Mouse (Mus musculus) gastrocnemius, adult 8-10 months (tissue): ENCODE results near the gene Olfr222. TPM values are rescaled to one million over a fixed set of nuclear protein-coding genes. Genes with fewer than 3 reads are reported as not detected.

Source experiments
- DNase-seq, 2 experiments: peaks; one replicate each; pipeline ENCODE4 v3.0.0; 2022; ENCODE audit warnings: low spot score in 2 of 2
- total RNA-seq, 4 experiments: library from RNA; stranded (reverse); gene quantifications; 2 replicates each; pipeline ENCODE4 v1.2.4; 2022

Gene Olfr222
- total RNA-seq, 4 experiments from 2014 or later: not detected

DNA sequence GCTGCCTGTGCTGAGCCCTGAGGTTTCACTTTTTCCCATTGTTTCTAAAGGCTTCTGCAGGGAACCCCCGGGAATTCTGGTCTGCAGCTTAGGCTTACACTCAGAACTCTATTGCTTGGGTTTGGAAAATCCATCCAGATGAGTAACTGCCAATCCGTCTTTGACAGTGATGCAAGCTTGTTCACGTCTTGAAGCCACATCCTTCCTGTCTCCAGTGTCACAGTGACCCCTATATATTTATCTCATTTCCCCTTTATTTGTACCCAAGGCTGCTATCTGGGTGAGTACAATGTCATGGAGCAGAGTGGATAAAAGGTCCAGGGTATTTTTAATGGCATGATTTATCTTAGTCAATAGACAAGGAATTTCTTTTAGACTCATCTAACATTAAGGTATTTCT is 34.7 kb downstream of the Olfr222 start, which contains the start of gene Nlrp3:
Nlrp3 (plus strand) TSS at position 245 of the 400 bp plus-strand sequence.
- DNase-seq: no peak

DNA sequence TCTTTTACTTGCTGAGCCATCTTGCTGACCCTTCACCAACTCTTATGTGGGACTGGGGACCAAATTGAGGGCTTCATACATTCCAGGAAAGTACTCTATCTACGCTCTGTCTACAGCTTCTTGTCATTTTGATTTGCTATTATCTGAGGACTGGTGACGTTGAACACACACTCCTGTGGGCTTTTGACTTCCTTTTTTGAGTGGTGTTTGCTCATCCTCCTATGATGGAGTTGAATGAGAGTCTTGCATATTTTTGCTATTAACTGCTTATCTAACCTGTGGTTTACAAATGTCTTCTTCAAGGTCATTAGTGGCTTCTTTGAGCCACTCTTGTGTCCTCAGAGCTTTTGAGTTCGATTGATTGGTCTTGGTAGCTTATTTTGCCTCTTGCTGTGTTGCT is 35.9 kb downstream of the Olfr222 start:
- no peak for DNase-seq

DNA sequence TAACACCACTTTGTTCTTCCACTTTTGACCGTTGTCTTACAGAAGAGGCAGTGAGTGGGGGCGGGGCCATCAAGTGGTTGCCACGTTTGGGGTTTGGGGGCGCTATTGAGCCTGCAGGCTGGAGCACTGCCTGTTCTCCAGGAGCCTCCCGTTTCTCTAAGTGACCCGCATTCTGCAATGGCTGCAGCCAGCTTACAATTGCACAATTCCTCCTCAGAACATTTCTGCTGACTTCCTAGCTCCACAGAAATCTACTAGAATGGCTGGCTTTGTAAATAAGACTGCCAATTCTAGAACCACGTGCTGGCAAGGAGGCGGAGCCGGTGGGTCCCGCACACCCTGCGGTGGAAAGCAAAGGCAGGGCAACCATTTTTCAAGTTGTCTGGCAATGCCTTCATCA is 37.6 kb downstream of the Olfr222 start:
- DNase-seq: peak; percentile 39 to 45

DNA sequence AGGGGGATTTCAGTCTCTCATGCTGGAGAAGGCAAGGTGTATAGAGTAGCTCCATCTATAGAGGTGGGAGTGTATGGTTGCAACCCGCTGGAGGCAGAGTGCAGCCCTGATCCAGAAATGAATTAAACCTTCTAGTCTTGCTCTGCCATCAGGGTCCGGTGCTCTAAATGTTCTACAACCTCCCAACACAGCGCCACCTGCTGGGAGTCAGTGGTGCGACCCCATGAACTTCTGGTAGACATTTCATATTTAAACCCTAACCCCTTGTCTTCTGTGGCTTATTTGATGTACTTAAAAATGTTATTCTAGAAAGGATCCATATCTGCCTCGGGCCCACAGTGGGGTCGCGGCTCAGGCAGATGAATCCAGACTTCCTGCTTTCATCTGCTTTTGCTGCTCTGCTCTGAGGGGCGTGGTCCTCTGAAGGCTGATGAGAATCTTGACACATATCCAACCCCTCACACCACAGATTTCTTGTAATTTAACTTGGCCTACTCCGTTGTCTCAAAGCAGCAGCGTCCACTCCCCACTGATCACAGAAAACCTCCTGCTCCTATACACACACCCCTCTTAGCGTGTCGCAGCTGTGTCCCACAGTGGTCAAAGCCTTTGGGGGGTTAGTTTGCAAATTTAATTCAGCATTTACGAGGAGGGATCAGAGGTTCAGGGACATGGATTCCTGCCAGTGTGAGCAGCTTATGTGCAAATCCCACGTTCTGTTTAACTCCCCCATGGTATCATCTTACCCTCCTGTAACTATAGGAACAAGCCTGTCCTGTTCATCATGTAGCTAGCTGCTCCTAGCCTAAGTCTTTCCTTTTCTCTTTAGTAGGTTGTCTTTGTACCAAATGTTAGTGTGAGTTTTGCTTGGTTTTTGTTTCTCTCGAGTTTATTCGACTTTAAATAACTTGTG is 38.6 kb downstream of the Olfr222 start:
- DNase-seq: no peak

DNA sequence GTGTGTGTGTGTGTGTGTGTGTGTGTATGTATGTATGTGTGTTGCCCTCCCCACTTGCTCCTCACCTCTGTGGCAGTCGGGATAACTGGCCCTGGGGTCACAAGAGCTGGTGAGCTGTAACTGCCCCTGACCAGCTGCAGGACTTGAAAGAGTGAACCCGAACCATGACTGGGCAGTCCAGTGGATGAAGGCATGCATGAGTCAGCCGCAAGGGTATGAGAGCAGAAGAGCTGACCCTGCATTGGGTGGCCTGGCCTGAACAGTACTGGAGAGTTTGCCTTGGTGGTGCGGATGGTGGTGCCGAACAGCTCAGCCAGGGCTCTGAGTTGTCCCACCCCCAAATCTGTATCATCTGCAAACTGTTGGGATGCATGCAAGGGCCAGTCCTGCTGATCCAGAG is 44.5 kb downstream of the Olfr222 start:
- no peak for DNase-seq

DNA sequence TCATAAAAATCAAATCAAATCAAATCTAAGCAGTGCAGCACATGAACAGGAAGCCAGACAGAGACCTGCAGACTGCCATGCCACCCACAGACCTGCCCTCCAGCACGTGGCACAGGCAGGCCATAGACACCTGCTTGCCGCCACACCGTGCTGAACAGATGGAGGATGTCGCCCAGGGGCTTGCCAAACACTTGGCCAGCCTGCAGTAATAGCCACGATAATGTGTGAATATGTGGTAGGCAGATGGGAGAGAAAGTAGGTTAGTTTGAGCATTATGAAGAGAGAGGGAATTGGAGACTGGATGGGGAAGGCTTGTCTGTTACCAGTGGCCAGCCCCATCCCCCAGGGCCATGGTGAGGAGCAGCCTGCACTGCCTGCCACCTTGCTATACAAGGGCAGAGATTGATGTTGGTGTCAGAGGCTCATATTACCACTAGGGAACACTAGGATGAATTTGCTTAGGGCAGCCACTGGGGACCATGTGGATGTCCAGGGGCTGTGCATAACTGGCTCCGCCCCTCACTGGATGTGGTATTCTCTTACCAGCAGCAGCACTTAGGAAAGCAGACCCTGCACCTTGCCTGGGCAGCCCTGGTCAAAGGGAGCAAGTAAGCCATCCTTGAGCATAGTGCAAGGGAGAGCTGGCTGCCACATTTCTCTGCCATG is 45.0 kb downstream of the Olfr222 start:
- DNase-seq: no peak

DNA sequence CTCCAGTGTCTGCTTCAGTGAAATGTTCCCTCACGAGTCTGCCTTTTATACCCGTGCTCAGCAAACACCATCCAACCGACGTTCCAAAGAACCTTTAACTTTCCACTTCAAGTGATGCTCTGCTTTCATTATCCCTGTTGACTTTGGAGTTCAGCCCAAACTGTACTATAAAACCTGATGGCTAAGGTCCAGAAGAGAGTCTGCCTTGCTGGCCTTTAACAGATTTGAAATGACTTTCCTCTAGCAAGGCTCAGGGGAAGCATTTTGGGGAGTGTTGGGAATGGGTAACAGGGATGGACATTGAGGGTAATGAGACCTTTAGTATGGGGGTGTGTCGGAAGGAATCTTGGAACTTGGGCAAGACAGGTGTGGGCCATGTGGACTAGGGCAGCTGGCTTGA is 45.8 kb downstream of the Olfr222 start:
- DNase-seq: no peak

DNA sequence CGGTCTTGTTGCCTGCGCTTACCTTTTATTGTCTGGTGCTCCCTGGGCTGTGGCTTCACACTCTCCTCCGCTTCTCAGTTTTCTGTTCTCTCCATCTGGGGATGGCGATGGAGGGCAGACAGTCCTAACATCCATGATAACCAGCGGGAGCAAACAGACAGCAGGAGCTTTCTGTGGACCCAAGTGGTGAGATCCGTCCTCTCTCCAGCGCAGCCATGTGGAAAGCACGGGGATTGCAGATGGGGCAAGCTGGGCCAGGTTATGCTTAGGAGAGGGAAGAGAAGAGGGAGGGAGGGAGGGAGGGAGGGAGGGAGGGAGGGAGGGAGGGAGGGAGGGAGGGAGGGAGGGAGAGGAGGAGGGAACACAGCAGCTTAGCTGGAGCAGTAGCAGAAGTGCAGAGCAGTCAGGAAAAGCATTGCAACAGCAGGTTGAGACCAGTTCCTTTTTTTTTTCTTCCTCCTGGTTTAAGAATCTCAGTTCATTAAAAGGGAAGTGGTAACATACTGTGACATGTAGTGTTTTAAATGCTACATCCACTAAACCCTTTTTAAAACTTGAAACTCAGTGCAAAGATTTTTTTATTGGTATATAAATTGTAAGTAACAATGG is 49.5 kb downstream of the Olfr222 start, which contains the start of gene Zkscan17:
Zkscan17 (minus strand) TSS at position 280 of the 609 bp plus-strand sequence.
- DNase-seq: no peak

DNA sequence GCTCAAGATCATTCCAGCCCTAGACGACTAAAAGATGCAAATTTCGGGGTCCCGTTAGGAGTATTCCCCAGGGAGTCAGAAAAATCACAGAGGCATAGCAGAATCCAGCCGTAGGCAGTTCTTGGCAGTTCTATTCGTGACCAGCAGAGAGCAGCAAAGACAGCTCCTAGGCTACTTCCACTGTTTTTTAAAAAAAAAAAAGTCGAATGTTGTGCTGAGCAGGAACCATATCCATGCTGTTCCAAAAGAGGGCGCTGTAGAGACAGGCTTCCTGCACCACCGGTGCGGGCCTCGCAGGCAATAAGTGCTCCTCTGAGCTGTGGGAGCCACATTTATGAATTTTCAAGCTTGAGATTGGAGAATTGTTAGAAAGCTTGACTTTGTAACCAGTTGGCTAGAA is 50.8 kb downstream of the Olfr222 start:
- peak; percentile 48 to 52 for DNase-seq

DNA sequence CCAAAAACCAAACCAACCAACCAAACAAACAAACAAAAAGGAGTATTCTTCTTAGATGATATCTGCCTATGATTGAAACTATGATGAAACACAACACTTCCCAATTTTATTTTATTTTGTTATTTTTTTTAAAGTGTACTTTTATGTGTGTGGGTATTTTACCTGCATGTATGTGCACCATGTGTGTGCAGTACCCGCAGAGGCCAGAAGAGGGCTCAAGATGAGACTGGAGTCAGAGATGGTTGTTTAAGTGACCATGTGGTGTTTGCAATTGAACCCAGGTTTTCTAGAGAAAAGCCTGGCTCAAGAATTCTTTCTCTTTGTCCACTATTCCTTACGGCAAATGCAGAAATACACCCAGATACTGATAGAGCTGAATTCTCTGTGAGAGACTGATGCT is 51.9 kb downstream of the Olfr222 start:
- DNase-seq: no peak

Other genes starting within 250 kb of the Olfr222 start
- gene Prss38, start 200.6 kb downstream of the Olfr222 start, total RNA-seq: not detected
- 10 to 100 TPM in 2 of 4 experiments, 1 to 10 TPM in 2; 8.5 to 10.7 (median 9.6) TPM for gene Jmjd4, start 126.2 kb downstream of the Olfr222 start, total RNA-seq
- gene Snap47, start 125.0 kb downstream of the Olfr222 start, total RNA-seq: 10 to 100 TPM; 22.8 to 26.9 (median 26.3) TPM
- 1 to 10 TPM; 2.6 to 2.9 (median 2.8) TPM for gene Zfp867, start 103.8 kb downstream of the Olfr222 start, total RNA-seq
- gene Zkscan17, start 49.5 kb downstream of the Olfr222 start, total RNA-seq: 10 to 100 TPM; 16.0 to 18.5 (median 16.9) TPM
- under 1 TPM in 2 of 4 experiments, not detected in 2; 0.07 to 0.19 TPM for gene Nlrp3, start 34.7 kb downstream of the Olfr222 start, total RNA-seq
- not detected for gene Olfr223, start 17.1 kb upstream of the Olfr222 start, total RNA-seq
- gene Mprip, start 85.1 kb upstream of the Olfr222 start, total RNA-seq: 10 to 100 TPM; 68.5 to 94.6 (median 77.3) TPM
- gene Pld6, start 211.4 kb upstream of the Olfr222 start, total RNA-seq: not detected
- 10 to 100 TPM; 40.1 to 65.3 (median 43.4) TPM for gene Flcn, start 233.8 kb upstream of the Olfr222 start, total RNA-seq